Comparison of ENCODE assay signal across 30 mouse cellular contexts in genomic region chr6:37751701-37752100, GRCm38 (mm10).
"Had no signal": no experiment of that assay in that cellular context is flagged by ENCODE, and none has a peak within 500 bp of the region (broad histone marks: within the 10 kb centered on the region; RNA-seq: fewer than 3 reads in every experiment).

No protein-coding gene starts in this region.

- H3K4me3 ChIP-seq: heart, embryonic 10.5 days; heart, embryonic 12.5 days; heart, embryonic 13.5 days; heart, embryonic 15.5 days; hindbrain, embryonic 10.5 days; hindbrain, embryonic 12.5 days; hindbrain, embryonic 13.5 days; hindbrain, embryonic 15.5 days; intestine, embryonic 15.5 days; kidney, embryonic 15.5 days; layer of hippocampus, adult 2 months had no signal

- H3K27me3 ChIP-seq: heart, embryonic 12.5 days; heart, embryonic 13.5 days; heart, embryonic 15.5 days; hindbrain, embryonic 12.5 days; hindbrain, embryonic 13.5 days; hindbrain, embryonic 15.5 days; intestine, embryonic 15.5 days; kidney, embryonic 15.5 days had no signal

- H3K9ac ChIP-seq: heart, embryonic 12.5 days; heart, embryonic 13.5 days; heart, embryonic 15.5 days; hindbrain, embryonic 12.5 days; hindbrain, embryonic 13.5 days; hindbrain, embryonic 14.5 days; hindbrain, embryonic 15.5 days; intestine, embryonic 15.5 days; kidney, embryonic 15.5 days had no signal

- H3K36me3 ChIP-seq: heart, embryonic 10.5 days; heart, embryonic 12.5 days; heart, embryonic 13.5 days; heart, embryonic 15.5 days; hindbrain, embryonic 10.5 days; hindbrain, embryonic 12.5 days; hindbrain, embryonic 13.5 days; hindbrain, embryonic 15.5 days; intestine, embryonic 15.5 days; kidney, embryonic 15.5 days had no signal

- H3K4me1 ChIP-seq: heart, embryonic 10.5 days; heart, embryonic 12.5 days; heart, embryonic 13.5 days; heart, embryonic 15.5 days; hindbrain, embryonic 10.5 days; hindbrain, embryonic 12.5 days; hindbrain, embryonic 13.5 days; hindbrain, embryonic 15.5 days; intestine, embryonic 15.5 days; kidney, embryonic 15.5 days had no signal

- DNase-seq: heart, postnatal 10 days; heart, postnatal 14 days; heart, postnatal 36 days; heart, postnatal 4 days; kidney, adult 11 months; kidney, adult 18-20 months; kidney, adult 2 months; kidney, adult 8-10 months; kidney, adult 9 months; kidney, postnatal 10 days; kidney, postnatal 14 days; kidney, postnatal 25 days; kidney, postnatal 36 days; kidney, postnatal 4 days; layer of hippocampus, adult 9-11 months; layer of hippocampus, postnatal 36 days had no signal

- H3K27ac ChIP-seq: heart, embryonic 10.5 days; heart, embryonic 13.5 days; heart, embryonic 15.5 days; hindbrain, embryonic 10.5 days; hindbrain, embryonic 12.5 days; hindbrain, embryonic 13.5 days; hindbrain, embryonic 14.5 days; hindbrain, embryonic 15.5 days; hindbrain, postnatal 0 days; intestine, embryonic 15.5 days; kidney, embryonic 15.5 days; kidney, postnatal 0 days; layer of hippocampus, adult 2 months had no signal
